Mouse (Mus musculus) heart, adult 18-20 months (tissue): Measurements from ENCODE around the gene Sval2. TPM values are rescaled to one million over a fixed set of nuclear protein-coding genes. Genes with fewer than 3 reads are reported as not detected.

Source experiments
- DNase-seq, 2 experiments: peaks; one replicate each; pipeline ENCODE4 v3.0.0; 2021 to 2022; ENCODE audit warnings: mixed read lengths in 1 of 2
- long read RNA-seq, 2 experiments: library from polyadenylated mRNA; stranded (forward); transcript quantifications; one replicate each; pipeline ENCODE4 v2.0.0; 2021
- total RNA-seq, 2 experiments: library from RNA; stranded (reverse); gene quantifications; 2 replicates each; pipeline ENCODE4 v1.2.3; 2021

Sval2 gene
- total RNA-seq = not detected
- long read RNA-seq, experiment 1 = 0 reads
- long read RNA-seq, experiment 2 = 0 reads

DNA sequence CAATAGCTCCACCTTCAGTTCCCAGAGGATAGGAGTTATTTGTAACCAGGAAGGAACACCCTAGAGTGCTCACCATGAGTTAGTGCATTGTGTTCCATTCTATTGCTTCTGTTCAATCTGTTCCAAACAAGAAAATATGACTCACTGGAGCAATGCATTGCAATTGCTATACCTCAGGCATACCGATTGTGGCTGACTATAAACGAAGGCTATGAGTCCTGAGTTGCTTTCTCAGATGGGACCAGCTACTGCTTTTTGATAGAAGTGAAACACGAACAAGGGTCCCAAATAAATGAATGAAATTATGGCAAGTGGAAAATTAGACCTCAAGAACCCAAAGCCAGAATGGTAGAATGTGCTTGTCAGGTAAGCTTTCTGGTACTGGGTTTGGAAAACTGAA is at the start of gene Sval2:
TSS of gene Sval2 (plus strand) at position 301 of the 400 bp plus-strand sequence.
- DNase-seq = no peak

DNA sequence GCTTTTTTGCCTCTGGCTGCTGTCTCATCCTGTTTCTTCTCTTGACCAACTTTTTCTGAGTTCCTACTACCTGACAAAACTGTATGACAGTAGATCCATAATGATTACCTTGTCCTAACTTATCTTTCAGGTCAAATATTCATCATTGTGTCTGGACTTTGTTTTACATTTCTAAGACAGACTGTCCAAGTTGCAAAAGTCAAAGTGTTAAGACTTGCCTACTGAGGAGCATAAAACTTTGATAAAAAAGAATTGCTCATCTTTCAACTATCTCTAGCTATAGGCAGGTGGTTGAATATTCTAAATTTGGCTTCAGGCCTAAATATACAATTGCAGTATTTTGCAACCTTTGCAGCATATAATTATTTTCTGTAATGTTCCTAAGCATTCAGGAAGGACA is 28.7 kb upstream of the Sval2 start:
- no peak for DNase-seq

DNA sequence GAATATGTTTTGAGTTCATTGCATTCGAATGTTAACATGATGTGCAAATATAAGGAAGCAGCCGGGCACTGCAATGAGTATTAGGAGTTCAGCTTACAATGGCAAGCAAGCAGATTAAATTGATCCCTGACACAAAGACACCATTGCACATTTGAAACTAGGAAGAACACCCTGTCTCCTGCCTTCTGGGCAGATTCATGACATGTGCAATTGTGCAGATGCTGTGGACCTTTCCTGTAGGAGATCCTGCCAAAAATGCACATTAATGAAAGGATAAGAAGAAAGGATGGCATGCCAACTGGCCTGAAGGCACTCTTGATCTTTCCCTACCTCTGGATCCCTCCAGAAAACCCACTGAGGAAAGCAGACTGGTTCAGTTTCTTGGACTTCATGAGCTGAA is 23.3 kb upstream of the Sval2 start:
- DNase-seq = no peak

DNA sequence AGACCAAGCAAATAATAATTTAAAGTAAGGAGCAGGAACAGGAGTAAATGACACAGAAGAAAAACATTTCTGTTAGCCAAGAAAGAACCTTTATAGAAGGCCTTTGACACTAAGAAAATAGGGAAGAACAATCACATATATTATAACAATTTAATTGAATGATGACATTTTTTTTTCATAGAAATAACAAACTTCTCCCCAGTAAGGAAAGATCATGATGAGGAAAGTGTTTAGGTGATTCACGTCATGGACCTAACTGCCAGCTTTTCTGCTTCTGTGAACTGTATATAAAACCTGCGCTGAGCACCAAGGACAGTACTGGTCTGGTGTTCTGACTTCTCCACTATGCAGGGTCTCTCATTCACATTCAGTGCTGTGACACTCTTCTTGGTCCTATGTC is 5.6 kb upstream of the Sval2 start, which contains the start of gene Pip:
TSS of gene Pip (plus strand) at position 301 of the 400 bp plus-strand sequence.
- no peak for DNase-seq

DNA sequence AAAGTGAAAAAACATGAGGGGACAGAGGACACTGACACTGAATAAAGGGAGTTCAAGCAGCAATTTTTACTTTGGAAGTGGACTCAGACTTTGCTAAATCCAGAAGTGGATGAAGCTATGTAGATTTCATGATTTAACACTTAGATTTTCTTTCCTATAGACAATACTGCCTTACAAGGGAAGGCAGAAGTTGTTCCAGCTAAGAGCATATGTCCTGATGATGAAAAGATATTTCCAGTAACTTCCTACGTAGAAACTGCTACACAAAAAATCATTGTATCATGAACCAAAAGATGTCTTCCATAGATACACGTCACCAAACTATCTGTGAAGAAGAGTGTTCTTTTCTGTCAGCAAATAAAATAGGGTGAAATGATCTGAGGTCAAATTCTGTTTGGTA is 11.2 kb downstream of the Sval2 start:
- DNase-seq = no peak

DNA sequence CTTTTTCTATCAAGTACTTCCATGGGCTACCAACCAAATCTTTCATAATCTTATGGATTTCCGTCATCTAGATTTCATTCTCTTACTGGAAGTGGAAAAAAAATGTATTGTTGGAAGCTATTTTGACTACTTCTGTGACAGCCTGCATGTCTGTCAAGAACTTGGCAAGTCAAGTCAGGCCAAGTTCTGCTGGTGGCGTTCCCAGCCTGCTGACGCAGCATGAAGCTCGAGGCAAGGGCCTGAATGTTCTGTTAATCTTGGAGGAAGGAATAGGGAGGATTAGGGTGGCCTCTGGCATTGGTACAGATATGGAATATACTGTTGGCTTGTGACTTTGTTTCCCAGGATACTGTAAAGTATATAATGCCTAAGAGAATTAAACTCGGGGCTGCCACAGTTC is 58.8 kb downstream of the Sval2 start:
- DNase-seq = no peak

Other genes with a start within 250 kb of the Sval2 start
- gene Ephb6, start 247.5 kb upstream of the Sval2 start, total RNA-seq = 1 to 10 TPM; 1.3 to 1.8 TPM
- gene Trpv6, start 216.6 kb upstream of the Sval2 start, total RNA-seq = not detected
- gene Trpv5, start 172.2 kb upstream of the Sval2 start, total RNA-seq = not detected
- not detected for gene Llcfc1, start 168.6 kb upstream of the Sval2 start, total RNA-seq
- not detected for gene Kel, start 148.7 kb upstream of the Sval2 start, total RNA-seq
- gene Olfr459, start 77.8 kb upstream of the Sval2 start, total RNA-seq = not detected
- not detected for gene Pip, start 5.5 kb upstream of the Sval2 start, total RNA-seq
- not detected for gene Sval1, start 98.6 kb downstream of the Sval2 start, total RNA-seq
- not detected for gene Sval3, start 115.2 kb downstream of the Sval2 start, total RNA-seq
- not detected for gene Sva, start 185.4 kb downstream of the Sval2 start, total RNA-seq